In the genomic region with DNA sequence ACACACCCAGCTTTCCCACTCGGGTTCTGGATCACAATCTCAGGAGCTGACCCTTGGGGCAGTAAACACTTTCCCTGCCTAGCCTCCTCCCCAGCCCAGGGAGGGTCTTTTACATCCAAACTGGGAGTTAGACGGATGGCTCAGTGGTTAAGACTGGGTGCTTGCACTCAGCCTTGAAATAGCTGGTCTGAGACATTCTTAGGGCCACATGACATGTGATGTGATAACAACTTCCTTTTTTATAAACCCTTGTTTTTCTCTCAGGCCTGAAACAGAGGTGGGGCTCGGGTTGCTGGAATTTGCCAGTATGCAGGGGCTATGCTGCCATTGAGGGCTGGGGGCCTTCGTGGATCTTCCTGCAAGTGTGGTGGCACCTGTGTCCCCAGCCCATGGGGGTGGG, we compare ENCODE assay signal across 37 mouse cellular contexts. TPM values are rescaled to one million over a fixed set of nuclear protein-coding genes. Genes with fewer than 3 reads are reported as not detected.
DNase-seq lines count a peak whose midpoint lies in the region; ATAC-seq lines count a peak whose summit lies in the region.
"Had no signal": no experiment of that assay in that cellular context is flagged by ENCODE, and none has a peak within 500 bp of the region (broad histone marks: within the 10 kb centered on the region; RNA-seq: fewer than 3 reads in every experiment).

No protein-coding gene starts in this region.

- no peaks in the 10 kb centered on the region for H3K9me3 ChIP-seq in liver, embryonic 15.5 days (replicated peaks)
- H3K9me3 ChIP-seq: forebrain, embryonic 12.5 days; hindbrain, embryonic 12.5 days; intestine, embryonic 15.5 days; midbrain, embryonic 13.5 days; stomach, embryonic 15.5 days had no signal

- no peak for DNase-seq in liver
- peak; percentile 31 for DNase-seq in spleen, postnatal 36 days (ENCODE audit: low spot score in 2 of 2)
- no peak for DNase-seq in spleen, postnatal 14 days (ENCODE audit: low spot score in 2 of 2)
- DNase-seq in right cerebral cortex, postnatal 4 days = no peak
- DNase-seq in cerebellum, postnatal 4 days (ENCODE audit: low spot score in 2 of 2) = no peak
- DNase-seq: adrenal gland, adult 2 months; adrenal gland, postnatal 36 days; cerebellum, adult 11-12 months; cerebellum, adult 9-11 months; forebrain, postnatal 0 days; gastrocnemius, postnatal 10 days; heart, postnatal 36 days; kidney, adult 2 months; kidney, postnatal 36 days; left cerebral cortex, postnatal 4 days; lung, adult 2 months; retina, postnatal 1 day; right cerebral cortex, postnatal 14 days had no signal

- no peak overlapping the region for H3K4me3 ChIP-seq in liver, embryonic 15.5 days (replicated peaks)
- no peak overlapping the region for H3K4me3 ChIP-seq in macrophage (ENCODE audit: inconsistent target)
- H3K4me3 ChIP-seq: erythroblast, embryonic 14.5 days; forebrain, embryonic 12.5 days; hindbrain, embryonic 12.5 days; intestine, embryonic 15.5 days; layer of hippocampus, adult 2 months; midbrain, embryonic 13.5 days; stomach, embryonic 15.5 days had no signal

- peaks cover 12% of the 10 kb centered on the region; the same call in 1 of the 2 replicates for H3K27me3 ChIP-seq in liver, embryonic 15.5 days
- H3K27me3 ChIP-seq: intestine, embryonic 15.5 days; stomach, embryonic 15.5 days had no signal

- no peak overlapping the region for H3K4me2 ChIP-seq in liver, embryonic 15.5 days
- H3K4me2 ChIP-seq: forebrain, embryonic 12.5 days; heart, embryonic 11.5 days; hindbrain, embryonic 12.5 days; intestine, embryonic 15.5 days; midbrain, embryonic 13.5 days; stomach, embryonic 15.5 days had no signal

- H3K79me2 ChIP-seq in macrophage (ENCODE audit: inconsistent target) = peaks cover 9% of the 10 kb centered on the region

- H3K9ac ChIP-seq in liver, embryonic 15.5 days = no peak overlapping the region
- H3K9ac ChIP-seq: forebrain, embryonic 12.5 days; forebrain, postnatal 0 days; hindbrain, embryonic 12.5 days; intestine, embryonic 15.5 days; midbrain, embryonic 13.5 days; stomach, embryonic 15.5 days had no signal

- 0 out of 2 replicates have a peak overlapping the region, but pooled peaks have one; percentile 19 for H3K27ac ChIP-seq in liver, embryonic 15.5 days (replicated peaks)
- H3K27ac ChIP-seq in macrophage = peak overlapping the region; percentile 96
- H3K27ac ChIP-seq: forebrain, embryonic 12.5 days; hindbrain, embryonic 12.5 days; hindbrain, postnatal 0 days; intestine, embryonic 15.5 days; layer of hippocampus, adult 2 months; midbrain, embryonic 13.5 days; stomach, embryonic 15.5 days had no signal

- no peaks in the 10 kb centered on the region for H3K36me3 ChIP-seq in liver, embryonic 15.5 days (replicated peaks)
- no peaks in the 10 kb centered on the region for H3K36me3 ChIP-seq in macrophage (ENCODE audit: inconsistent target)
- H3K36me3 ChIP-seq: forebrain, embryonic 12.5 days; hindbrain, embryonic 12.5 days; intestine, embryonic 15.5 days; midbrain, embryonic 13.5 days; stomach, embryonic 15.5 days had no signal

- WGBS in liver, embryonic 15.5 days (ENCODE audit: insufficient replicate concordance) = 34% methylated on average over 4 of the region's 4 CpGs
- 33% methylated on average over 4 of the region's 4 CpGs for WGBS in macrophage (ENCODE audit: missing documents)

- ATAC-seq in liver, embryonic 15.5 days (ENCODE audit: insufficient read depth) = no peak
- ATAC-seq: activated CD4-positive, CD25-positive, alpha-beta regulatory T cell, adult 4 months; forebrain, postnatal 0 days; hindbrain, postnatal 0 days; intestine, embryonic 15.5 days; midbrain, embryonic 13.5 days had no signal

- H3K4me1 ChIP-seq in liver, embryonic 15.5 days (replicated peaks) = peaks cover 62% of the 10 kb centered on the region

RNA-seq across cellular contexts. Expression of a gene that starts 3.7 kb away (rescaled TPM):
- polyA plus RNA-seq in liver, embryonic 15.5 days (2015; fragmentation: Nextera tagmentation; extraction: Ambion mirVana) = 181 and 210 TPM in 2 replicates
- 100 to 1,000 TPM in 12 of 26 experiments, 10 to 100 TPM in 14; 16.2 to 301 (median 89.5) TPM for total RNA-seq in macrophage (2018; cell fraction: chromatin; rRNA removed)
- 100 to 1,000 TPM; 255 to 881 (median 507) TPM for total RNA-seq in macrophage (2018; cell fraction: cytosol; rRNA removed)
- 100 to 1,000 TPM in 24 of 26 experiments, 10 to 100 TPM in 2; 77.6 to 391 (median 161) TPM for total RNA-seq in macrophage (2018; cell fraction: nucleus; rRNA removed)
- 566 to 1,134 TPM (median 980 TPM) in 3 replicates for polyA plus RNA-seq in macrophage (2018)

RNA-seq across cellular contexts. Expression of a gene that starts 21.4 kb away (rescaled TPM):
- 1.2 and 2.4 TPM in 2 replicates for polyA plus RNA-seq in liver, embryonic 15.5 days (2015; fragmentation: Nextera tagmentation; extraction: Ambion mirVana)
- 10 to 100 TPM in 13 of 26 experiments, 1 to 10 TPM in 13; 1.2 to 35.3 (median 10.2) TPM for total RNA-seq in macrophage (2018; cell fraction: chromatin; rRNA removed)
- 10 to 100 TPM in 7 of 26 experiments, 1 to 10 TPM in 19; 3.9 to 16.8 (median 8.9) TPM for total RNA-seq in macrophage (2018; cell fraction: cytosol; rRNA removed)
- 10 to 100 TPM in 7 of 26 experiments, 1 to 10 TPM in 19; 1.4 to 26.2 (median 6.9) TPM for total RNA-seq in macrophage (2018; cell fraction: nucleus; rRNA removed)
- 6.2 to 10.9 TPM (median 7.4 TPM) in 3 replicates for polyA plus RNA-seq in macrophage (2018)

RNA-seq across cellular contexts. Expression of a gene that starts 51.6 kb away (rescaled TPM):
- polyA plus RNA-seq in liver, embryonic 15.5 days (2015; fragmentation: Nextera tagmentation; extraction: Ambion mirVana) = 22.9 and 30.0 TPM in 2 replicates
- 100 to 1,000 TPM in 21 of 26 experiments, 10 to 100 TPM in 5; 56.6 to 217 (median 135) TPM for total RNA-seq in macrophage (2018; cell fraction: chromatin; rRNA removed)
- 10 to 100 TPM; 47.7 to 81.1 (median 59.5) TPM for total RNA-seq in macrophage (2018; cell fraction: cytosol; rRNA removed)
- 10 to 100 TPM; 38.5 to 94.3 (median 69.0) TPM for total RNA-seq in macrophage (2018; cell fraction: nucleus; rRNA removed)
- polyA plus RNA-seq in macrophage (2018) = 51.6 to 103 TPM (median 67.2 TPM) in 3 replicates

RNA-seq across cellular contexts. Expression of a gene that starts 52.0 kb away (rescaled TPM):
- polyA plus RNA-seq in liver, embryonic 15.5 days (2015; fragmentation: Nextera tagmentation; extraction: Ambion mirVana) = 0.21 and 0.41 TPM in 2 replicates
- 10 to 100 TPM in 24 of 26 experiments, 1 to 10 TPM in 2; 7.8 to 42.6 (median 23.9) TPM for total RNA-seq in macrophage (2018; cell fraction: chromatin; rRNA removed)
- 1 to 10 TPM in 4 of 26 experiments, under 1 TPM in 22; 0.09 to 1.9 (median 0.30) TPM for total RNA-seq in macrophage (2018; cell fraction: cytosol; rRNA removed)
- total RNA-seq in macrophage (2018; cell fraction: nucleus; rRNA removed) = 10 to 100 TPM in 17 of 26 experiments, 1 to 10 TPM in 9; 6.1 to 29.4 (median 13.1) TPM
- 0.40 to 1.5 TPM (median 0.95 TPM) in 3 replicates for polyA plus RNA-seq in macrophage (2018)

RNA-seq across cellular contexts. Expression of a gene that starts 52.0 kb away (rescaled TPM):
- polyA plus RNA-seq in liver, embryonic 15.5 days (2015; fragmentation: Nextera tagmentation; extraction: Ambion mirVana) = not detected in 2 replicates
- total RNA-seq in macrophage (2018; cell fraction: chromatin; rRNA removed) = 1 to 10 TPM in 12 of 26 experiments, not detected in 14; 1.2 to 5.3 (median 1.9) TPM
- total RNA-seq in macrophage (2018; cell fraction: cytosol; rRNA removed) = under 1 TPM in 14 of 26 experiments, not detected in 12; 0.07 to 0.77 (median 0.18) TPM
- 1 to 10 TPM in 4 of 26 experiments, under 1 TPM in 3, not detected in 19; 0.83 to 2.1 (median 1.0) TPM for total RNA-seq in macrophage (2018; cell fraction: nucleus; rRNA removed)
- 0.11 to 0.26 TPM in 2 of 3 replicates, not detected in the other for polyA plus RNA-seq in macrophage (2018)
- total RNA-seq: adrenal gland, adult 2 months; adrenal gland, postnatal 36 days; gastrocnemius, postnatal 10 days; granulocyte monocyte progenitor cell, adult 5-6 weeks; heart, postnatal 36 days; hindbrain, postnatal 0 days; layer of hippocampus, adult 2 months; layer of hippocampus, postnatal 25 days; left cerebral cortex, adult 8-10 months; left cerebral cortex, postnatal 4 days; megakaryocyte-erythroid progenitor cell, adult 5-6 weeks had no signal
- polyA plus RNA-seq: activated CD4-positive, CD25-positive, alpha-beta regulatory T cell, adult 4 months; adrenal gland, adult 2 months; embryonic facial prominence, embryonic 14.5 days; erythroblast, embryonic 14.5 days; forebrain, embryonic 12.5 days; forebrain, postnatal 0 days; heart, embryonic 11.5 days; hindbrain, embryonic 12.5 days; hindbrain, postnatal 0 days; intestine, embryonic 15.5 days; kidney, embryonic 16.5 days; midbrain, embryonic 13.5 days; neural tube, embryonic 14.5 days; stomach, embryonic 15.5 days had no signal

Comparison
In these comparisons a context has a peak if more than half of its experiments do, and no peak if none do; other contexts are left out.
1. DNase-seq: peak in spleen, postnatal 36 days (2 of 2); none in liver (single experiment), spleen, postnatal 14 days (0 of 2), right cerebral cortex, postnatal 4 days (single experiment) and cerebellum, postnatal 4 days (0 of 2).